Mouse (Mus musculus) megakaryocyte-erythroid progenitor cell, adult 5-6 weeks (primary cell): ENCODE data around the gene Kat6b. TPM values are rescaled to one million over a fixed set of nuclear protein-coding genes. Genes with fewer than 3 reads are reported as not detected.

Experiments
- ATAC-seq: replicated peaks from 2 replicates; pipeline ENCODE4 v1.8.0; 2016; ENCODE audit warnings: mild to moderate bottlenecking, inconsistent platforms; ENCODE audit not compliant: severe bottlenecking, poor library complexity, low FRiP score, low TSS enrichment
- total RNA-seq, 2 experiments: library from RNA; stranded (forward) in 1 of 2; stranded (reverse) in 1 of 2; fragments of 200-1000, 215-1000 nt in 1 of 2; fragments of >200 nt in 1 of 2; fragmentation: Nextera tagmentation in 1 of 2; gene quantifications; 2 replicates each; pipeline ENCODE4 v1.2.3; 2014 to 2017

Kat6b gene
- total RNA-seq, 2 experiments from 2014 or later, result 9.1 to 17.5 TPM

GRCm38 (mm10) chr14:21549608-21550115, 68.4 kb downstream of the Kat6b start:
- ATAC-seq, result no peak

GRCm38 (mm10) chr14:21550576-21550975, 69.3 kb downstream of the Kat6b start:
- no peak for ATAC-seq

GRCm38 (mm10) chr14:21551655-21552054, 70.4 kb downstream of the Kat6b start:
- ATAC-seq, result no peak

- ATAC-seq, result no peak
Measured at GRCm38 (mm10) chr14:21552958-21553357, 71.7 kb downstream of the Kat6b start.

GRCm38 (mm10) chr14:21554046-21554445, 72.8 kb downstream of the Kat6b start:
- ATAC-seq, result no peak

- ATAC-seq, result no peak
Measured at GRCm38 (mm10) chr14:21558440-21559131, 77.4 kb downstream of the Kat6b start.

GRCm38 (mm10) chr14:21559447-21559846, 78.2 kb downstream of the Kat6b start:
- ATAC-seq, result no peak

- ATAC-seq, result no peak
Measured at GRCm38 (mm10) chr14:21560481-21561209, 79.4 kb downstream of the Kat6b start.

GRCm38 (mm10) chr14:21561396-21562065, 80.3 kb downstream of the Kat6b start:
- peak; percentile 62 for ATAC-seq

GRCm38 (mm10) chr14:21563584-21564118, 82.4 kb downstream of the Kat6b start:
- no peak for ATAC-seq

GRCm38 (mm10) chr14:21565541-21566353, 84.5 kb downstream of the Kat6b start:
- ATAC-seq, result no peak

GRCm38 (mm10) chr14:21567293-21567984, 86.2 kb downstream of the Kat6b start:
- no peak for ATAC-seq

- ATAC-seq, result no peak
Measured at GRCm38 (mm10) chr14:21568821-21569220, 87.6 kb downstream of the Kat6b start.

- ATAC-seq, result no peak
Measured at GRCm38 (mm10) chr14:21574686-21575309, 93.6 kb downstream of the Kat6b start.

- no peak for ATAC-seq
Measured at GRCm38 (mm10) chr14:21576867-21577266, 95.6 kb downstream of the Kat6b start.

GRCm38 (mm10) chr14:21581198-21581597, 100.0 kb downstream of the Kat6b start:
- ATAC-seq, result no peak

GRCm38 (mm10) chr14:21582301-21582700, 101.1 kb downstream of the Kat6b start:
- no peak for ATAC-seq

- no peak for ATAC-seq
Measured at GRCm38 (mm10) chr14:21583051-21583450, 101.8 kb downstream of the Kat6b start.
